In genomic region chr6:116264836-116265235, GRCm38 (mm10) we compare ENCODE assay signal across 10 mouse cellular contexts. TPM values are rescaled to one million over a fixed set of nuclear protein-coding genes. Genes with fewer than 3 reads are reported as not detected.
DNase-seq lines count a peak whose midpoint lies in the region; ATAC-seq and TF ChIP-seq lines count a peak whose summit lies in the region.
"Had no signal": no experiment of that assay in that cellular context is flagged by ENCODE, and none has a peak within 500 bp of the region (broad histone marks: within the 10 kb centered on the region; RNA-seq: fewer than 3 reads in every experiment).

No protein-coding gene starts in this region.

- 87% methylated on average over 11 of the region's 11 CpGs for WGBS in embryonic facial prominence, embryonic 13.5 days
- 86% methylated on average over 11 of the region's 11 CpGs for WGBS in limb, embryonic 11.5 days
- 82% methylated on average over 11 of the region's 11 CpGs for WGBS in neural tube, embryonic 12.5 days

- no peaks in the 10 kb centered on the region for H3K9me3 ChIP-seq in embryonic facial prominence, embryonic 13.5 days
- no peaks in the 10 kb centered on the region for H3K9me3 ChIP-seq in limb, embryonic 11.5 days (ENCODE audit: control insufficient read depth, low read length)
- no peaks in the 10 kb centered on the region for H3K9me3 ChIP-seq in neural tube, embryonic 12.5 days

- intact Hi-C loops in left cerebral cortex, adult 2 months (cut with DNase I), result loop anchor here (5.0 kb wide), 2 partner anchors 72 to 157 kb away; partner anchors contain the start of gene March8

- no peak overlapping the region for H3K9ac ChIP-seq in embryonic facial prominence, embryonic 13.5 days
- H3K9ac ChIP-seq in limb, embryonic 11.5 days (ENCODE audit: low read length), result no peak overlapping the region; the same call in 1 of the 2 replicates
- no peak overlapping the region for H3K9ac ChIP-seq in neural tube, embryonic 12.5 days

- H3K4me2 ChIP-seq in embryonic facial prominence, embryonic 13.5 days, result peak overlapping the region; percentile 73
- peak overlapping the region; percentile 58 for H3K4me2 ChIP-seq in limb, embryonic 11.5 days (ENCODE audit: low read depth, severe bottlenecking)
- peak overlapping the region; percentile 69 for H3K4me2 ChIP-seq in neural tube, embryonic 12.5 days (replicated peaks)

- peaks cover 14% of the 10 kb centered on the region for H3K4me1 ChIP-seq in embryonic facial prominence, embryonic 13.5 days
- 0 out of 2 replicates have a peak, but pooled peaks cover 2% of the 10 kb centered on the region for H3K4me1 ChIP-seq in limb, embryonic 11.5 days (ENCODE audit: control insufficient read depth, insufficient read depth, low read length)
- H3K4me1 ChIP-seq in neural tube, embryonic 12.5 days, result peaks cover 6% of the 10 kb centered on the region; the same call in 1 of the 2 replicates

- H3K27me3 ChIP-seq in embryonic facial prominence, embryonic 13.5 days, result no peaks in the 10 kb centered on the region
- H3K27me3 ChIP-seq in limb, embryonic 11.5 days (ENCODE audit: control insufficient read depth, insufficient read depth, low read length), result no peaks in the 10 kb centered on the region
- H3K27me3 ChIP-seq in neural tube, embryonic 12.5 days (replicated peaks), result no peaks in the 10 kb centered on the region

- peak overlapping the region; percentile 71 for H3K4me3 ChIP-seq in left cerebral cortex, adult 2 months
- peak overlapping the region; percentile 64 for H3K4me3 ChIP-seq in embryonic facial prominence, embryonic 13.5 days
- H3K4me3 ChIP-seq in limb, embryonic 11.5 days (ENCODE audit: low read depth, low read length), result peak overlapping the region; percentile 52; the same call in 1 of the 2 replicates
- H3K4me3 ChIP-seq in neural tube, embryonic 12.5 days, result peak overlapping the region; percentile 57; the same call in 1 of the 2 replicates

- TF ChIP-seq CTCF in left cerebral cortex, adult 2 months (IDR thresholded peaks at IDR 0.05), result no peak

- DNase-seq in left cerebral cortex, adult 2 months (ENCODE audit: extremely low spot score in 1 of 2, low spot score in 2 of 2), result no peak
- no peak for DNase-seq in left cerebral cortex, adult 11 months (ENCODE audit: low spot score)
- no peak for DNase-seq in limb, embryonic 11.5 days (ENCODE audit: low spot score)
- no peak for DNase-seq in MN1 (ENCODE audit: low spot score)
- no peak for DNase-seq in ovary, postnatal 14 days (ENCODE audit: low spot score)
- DNase-seq: adrenal gland, postnatal 10 days; right cerebral cortex, adult 18-20 months had no signal

- no peak for ATAC-seq in embryonic facial prominence, embryonic 13.5 days (ENCODE audit: insufficient number of reproducible peaks, insufficient read depth, low FRiP score, low TSS enrichment, low read depth)
- no peak for ATAC-seq in limb, embryonic 11.5 days (ENCODE audit: insufficient number of reproducible peaks, low FRiP score, low TSS enrichment, low read depth)
- no peak for ATAC-seq in neural tube, embryonic 12.5 days (ENCODE audit: low FRiP score, low read depth)
- ATAC-seq in frontal cortex, adult (ENCODE audit: low TSS enrichment), result no peak

- H3K27ac ChIP-seq in left cerebral cortex, adult 2 months, result no peak overlapping the region
- H3K27ac ChIP-seq in embryonic facial prominence, embryonic 13.5 days, result no peak overlapping the region
- no peak overlapping the region for H3K27ac ChIP-seq in limb, embryonic 11.5 days (replicated peaks; ENCODE audit: low read depth, low read length)
- no peak overlapping the region for H3K27ac ChIP-seq in neural tube, embryonic 12.5 days

- H3K36me3 ChIP-seq in embryonic facial prominence, embryonic 13.5 days, result peaks cover 26% of the 10 kb centered on the region
- no peaks in the 10 kb centered on the region for H3K36me3 ChIP-seq in limb, embryonic 11.5 days (ENCODE audit: control insufficient read depth, insufficient read depth, low read length)
- peaks cover 17% of the 10 kb centered on the region for H3K36me3 ChIP-seq in neural tube, embryonic 12.5 days

RNA-seq across cellular contexts. Expression of gene Zfand4, which starts 0.8 kb away (rescaled TPM):
- total RNA-seq in left cerebral cortex, adult 2 months (2021), result 10 to 100 TPM in 1 of 2 experiments, 1 to 10 TPM in 1; 7.3 to 12.3 TPM
- polyA plus RNA-seq in embryonic facial prominence, embryonic 13.5 days (2015; fragmentation: Nextera tagmentation; extraction: Ambion mirVana), result 9.7 and 11.7 TPM in 2 replicates
- polyA plus RNA-seq in limb, embryonic 11.5 days (2014; fragmentation: Nextera tagmentation; extraction: Ambion mirVana), result 6.9 and 7.3 TPM in 2 replicates
- polyA plus RNA-seq in neural tube, embryonic 12.5 days (2016; fragmentation: Nextera tagmentation; extraction: Ambion mirVana), result 6.5 and 7.1 TPM in 2 replicates

RNA-seq across cellular contexts. Expression of gene Washc2, which starts 57.0 kb away (rescaled TPM):
- total RNA-seq in left cerebral cortex, adult 2 months (2021), result 10 to 100 TPM; 93.0 to 95.4 TPM
- polyA plus RNA-seq in embryonic facial prominence, embryonic 13.5 days (2015; fragmentation: Nextera tagmentation; extraction: Ambion mirVana), result 57.6 and 59.4 TPM in 2 replicates
- 45.7 and 55.5 TPM in 2 replicates for polyA plus RNA-seq in limb, embryonic 11.5 days (2014; fragmentation: Nextera tagmentation; extraction: Ambion mirVana)
- polyA plus RNA-seq in neural tube, embryonic 12.5 days (2016; fragmentation: Nextera tagmentation; extraction: Ambion mirVana), result 63.2 and 72.0 TPM in 2 replicates
